Mouse (Mus musculus) brain, embryonic 14.5 days (tissue): ENCODE results near the gene Xkr8. TPM values are rescaled to one million over a fixed set of nuclear protein-coding genes. Genes with fewer than 3 reads are reported as not detected.
A peak's percentile ranks its signal among the peaks of the same experiment; 100 is the strongest.
"Not testable (repeated sequence)": the region's sequence is repeated elsewhere in the genome, so short reads cannot be mapped to it uniquely, and the experiment has no call there.

Source experiments
- DNase-seq: peaks from one replicate; pipeline ENCODE4 v3.0.0-alpha.2; 2011; ENCODE audit warnings: low read depth
- CTCF ChIP-seq: fragments of 200-500 bp; IDR thresholded peaks from 2 replicates; pipeline ENCODE4 v1.5.1; 2012; ENCODE audit warnings: inconsistent platforms, mild to moderate bottlenecking, moderate library complexity, borderline replicate concordance; ENCODE audit not compliant: insufficient read depth, insufficient read length; ENCODE audit errors: extremely low read depth
- POLR2A ChIP-seq: fragments of 200-500 bp; IDR thresholded peaks from 2 replicates; pipeline ENCODE4 v1.6.1; 2012; ENCODE audit warnings: mild to moderate bottlenecking, inconsistent platforms, borderline replicate concordance; ENCODE audit not compliant: poor library complexity, insufficient read depth, insufficient read length, severe bottlenecking; ENCODE audit errors: extremely low read depth
- polyA plus RNA-seq: library from polyadenylated mRNA; depleted of rRNA; stranded (reverse); fragments of >200 nt; gene quantifications from 2 replicates; pipeline ENCODE4 v1.2.3, GENCODE M21; 2012

Xkr8 gene
- polyA plus RNA-seq, 1 experiment = 6.6 TPM

DNA sequence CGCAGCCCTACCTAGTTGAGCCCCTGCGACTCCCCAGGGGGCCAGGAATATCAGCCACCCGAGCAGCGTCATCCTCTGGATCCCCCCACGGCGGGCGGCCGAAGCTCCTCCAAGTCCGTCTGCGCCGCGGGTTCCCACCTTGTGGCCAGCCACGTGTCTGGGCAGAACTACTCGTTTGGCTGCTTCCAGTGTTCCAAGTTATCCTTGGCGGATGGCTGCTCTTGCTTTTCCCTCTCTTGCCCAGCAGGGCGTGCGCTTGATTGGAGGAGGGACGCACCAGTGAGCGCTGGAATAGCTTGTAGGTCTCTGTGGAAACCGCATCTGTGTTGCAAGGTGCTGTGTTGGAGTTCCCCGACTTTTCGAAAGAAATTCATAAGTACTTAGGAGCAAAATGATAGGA lies 24.6 kb upstream of the Xkr8 start, which contains the start of gene Smpdl3b:
Smpdl3b (minus strand) TSS at position 279 of the 400 bp plus-strand sequence.
- TF ChIP-seq CTCF (peak; percentile 65), POLR2A (no peak)
- peak; percentile 88 for DNase-seq

DNA sequence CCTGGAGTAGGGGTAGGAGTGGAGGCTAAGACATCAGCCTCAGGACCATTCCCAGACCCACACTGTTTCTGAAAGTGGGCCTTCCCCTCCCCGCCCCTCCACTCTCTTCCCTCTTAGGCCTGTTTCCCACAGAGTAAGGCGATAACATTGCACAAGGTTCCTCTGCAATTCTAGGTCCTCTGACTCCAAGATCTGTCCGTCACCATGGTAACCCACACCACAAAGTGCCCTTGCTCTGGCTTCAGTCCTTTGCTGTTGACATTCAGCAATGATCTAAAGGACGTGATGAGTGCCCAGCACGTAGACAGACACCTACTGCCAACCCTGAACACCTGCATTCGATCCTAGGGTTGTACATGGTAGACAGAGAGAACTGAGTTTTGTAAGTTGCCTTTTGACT lies 20.6 kb upstream of the Xkr8 start:
- peak; percentile 14 for DNase-seq
- TF ChIP-seq POLR2A (no peak), CTCF (no peak)

DNA sequence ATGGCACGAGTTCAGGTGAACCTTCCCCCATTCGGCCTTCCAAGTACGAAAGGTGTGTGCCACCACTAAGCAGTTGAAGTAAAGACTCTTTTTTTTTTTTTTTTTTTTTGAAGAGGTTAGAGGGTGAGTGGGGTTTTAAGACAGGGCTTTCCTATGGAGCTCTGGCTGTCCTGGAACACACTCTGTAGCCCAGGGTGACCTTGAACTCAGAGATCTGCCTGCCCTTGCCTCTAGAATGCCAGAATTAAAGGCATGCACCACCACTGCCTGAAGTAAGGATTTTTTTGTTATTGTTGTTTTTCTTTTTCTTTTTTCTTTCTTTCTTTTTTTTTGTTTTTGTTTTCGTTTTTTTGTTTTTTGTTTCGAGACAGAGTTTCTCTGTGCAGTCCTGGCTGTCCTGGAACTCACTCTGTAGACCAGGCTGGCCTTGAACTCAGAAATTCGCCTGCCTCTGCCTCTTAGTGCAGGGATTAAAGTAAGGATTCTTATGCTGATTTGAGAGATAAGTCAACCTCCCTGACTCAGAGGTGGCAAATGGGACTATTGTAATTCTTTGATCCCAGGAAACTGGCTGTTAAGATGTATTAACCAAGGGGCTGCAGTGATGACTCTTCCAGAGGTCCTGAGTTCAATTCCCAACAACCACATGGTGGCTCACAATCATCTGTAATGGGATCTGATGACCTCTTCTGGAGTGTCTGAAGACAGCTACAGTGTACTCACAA lies 17.1 kb upstream of the Xkr8 start:
- DNase-seq = no peak
- TF ChIP-seq POLR2A (no peak), CTCF (no peak)

DNA sequence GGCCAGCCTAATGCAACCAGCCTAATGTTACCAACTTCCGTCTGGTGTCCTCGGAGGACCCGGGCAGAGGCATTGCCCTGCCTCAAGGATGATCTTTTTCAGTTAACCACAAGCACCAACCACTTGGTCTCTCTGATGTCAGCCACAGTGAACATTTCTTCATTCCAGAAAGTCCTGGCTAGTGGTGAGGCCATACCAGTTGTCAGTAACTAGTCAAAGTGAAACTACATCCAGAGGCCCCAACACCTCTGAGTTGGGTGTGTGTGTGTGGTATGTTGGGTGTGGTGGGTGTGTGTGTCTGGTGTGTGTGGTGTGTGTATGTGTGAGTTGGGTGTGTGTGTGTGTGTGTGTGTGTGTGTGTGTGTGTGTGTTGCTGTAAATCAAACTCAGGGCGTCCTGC lies 16.4 kb upstream of the Xkr8 start:
- no peak for DNase-seq
- TF ChIP-seq CTCF (no peak), POLR2A (no peak)

DNA sequence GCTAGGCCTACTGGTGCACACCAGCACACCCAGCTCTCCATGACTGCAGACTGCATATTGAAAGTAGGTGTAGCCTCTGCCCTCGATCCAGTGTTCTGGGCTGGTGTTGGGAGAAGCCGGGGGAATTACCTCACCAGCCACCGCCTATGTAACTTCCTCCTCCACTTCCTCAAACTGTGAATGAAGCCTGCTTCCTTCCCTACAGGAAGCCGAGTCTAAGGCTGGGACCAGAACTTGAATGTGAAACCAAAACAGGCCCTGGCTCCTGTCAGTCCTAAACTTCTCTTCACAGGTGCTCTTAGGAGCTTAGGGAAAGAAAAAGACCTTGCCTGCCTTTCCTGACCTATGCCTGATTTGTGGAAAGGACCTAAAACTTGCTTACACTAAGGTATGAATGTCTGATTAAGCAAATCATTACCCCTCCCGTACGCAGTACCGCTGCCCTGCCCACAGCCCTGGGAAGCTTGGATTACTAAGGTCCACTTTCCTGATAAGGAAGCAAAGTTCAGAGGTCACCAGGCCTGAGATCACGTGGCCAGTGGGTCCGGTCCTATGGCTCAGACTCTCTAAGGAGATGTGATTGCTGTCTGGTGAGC lies 15.4 kb upstream of the Xkr8 start:
- TF ChIP-seq POLR2A (no peak), CTCF (no peak)
- no peak for DNase-seq

DNA sequence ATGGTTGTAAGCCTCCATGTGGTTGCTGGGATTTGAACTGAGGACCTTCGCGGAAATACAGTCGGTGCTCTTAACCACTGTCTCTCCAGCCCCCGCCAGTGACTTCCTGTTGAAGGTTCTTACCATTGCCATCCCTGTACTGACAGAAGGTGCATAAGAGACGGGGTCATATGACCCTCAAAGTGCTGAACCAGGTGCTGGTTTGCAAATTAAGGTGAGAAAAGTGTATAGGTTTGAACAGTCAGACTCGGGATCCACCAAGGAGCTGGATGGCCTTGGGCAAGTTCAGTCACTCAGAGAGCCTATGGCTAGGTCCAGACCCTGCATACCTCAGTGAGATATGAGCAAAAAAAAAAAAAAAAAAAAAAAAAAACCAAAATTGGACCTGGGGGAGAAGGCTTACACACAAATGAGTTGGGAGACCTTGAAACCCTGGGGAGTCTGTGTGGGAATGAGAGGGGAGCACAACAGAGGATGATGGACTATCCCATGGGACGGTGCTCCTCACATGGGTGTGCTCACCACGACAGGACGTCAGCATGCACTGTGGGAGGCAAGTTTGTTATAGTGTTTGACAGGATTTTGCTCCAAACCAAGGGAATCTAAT lies 14.7 kb upstream of the Xkr8 start:
- DNase-seq = no peak
- no peak for TF ChIP-seq POLR2A
- TF ChIP-seq CTCF = no peak

DNA sequence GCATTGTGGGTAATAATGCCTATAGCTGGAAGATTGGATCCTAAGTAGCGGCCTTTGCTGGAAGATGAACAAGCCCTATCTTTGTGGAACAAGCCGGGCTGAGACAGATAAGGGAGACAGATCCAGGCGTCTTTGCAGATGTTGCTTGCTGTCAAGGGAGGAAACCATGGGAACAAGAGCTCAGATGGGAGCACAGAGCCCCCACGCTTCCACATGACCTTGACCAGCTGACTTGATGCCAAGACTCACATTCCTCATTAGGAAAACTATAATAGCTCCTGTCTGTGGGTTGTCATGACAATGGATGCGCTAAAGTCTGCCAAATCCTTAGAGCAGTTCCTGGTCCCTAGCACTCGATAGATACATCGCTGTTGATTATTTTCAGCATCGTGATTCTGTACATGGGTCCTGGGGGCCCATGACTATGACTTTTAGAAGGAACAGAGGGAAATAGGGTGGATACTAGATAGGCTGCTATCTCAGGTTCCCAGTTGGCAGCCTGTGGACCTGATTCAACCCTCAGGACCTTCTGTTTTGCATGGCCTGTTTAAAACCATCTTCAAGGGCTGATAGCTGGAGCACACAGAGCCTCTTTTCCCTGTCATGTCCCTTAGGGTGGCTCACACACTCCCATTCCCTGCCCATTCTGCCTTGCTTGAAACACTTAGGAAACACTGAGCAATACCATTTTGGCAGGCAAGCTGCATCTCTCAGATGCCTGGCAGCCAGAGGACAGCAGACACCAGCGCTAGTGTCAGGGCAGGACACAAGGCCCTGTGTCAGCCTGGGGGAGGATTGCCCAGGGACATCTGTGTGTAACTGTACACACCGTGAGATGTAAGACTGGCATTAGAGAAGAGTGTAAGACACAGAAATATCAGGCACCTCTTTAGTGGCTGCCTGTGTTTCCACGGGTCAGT lies 11.9 kb upstream of the Xkr8 start:
- peak; percentile 70 for DNase-seq
- no peak for TF ChIP-seq CTCF
- TF ChIP-seq POLR2A = no peak

DNA sequence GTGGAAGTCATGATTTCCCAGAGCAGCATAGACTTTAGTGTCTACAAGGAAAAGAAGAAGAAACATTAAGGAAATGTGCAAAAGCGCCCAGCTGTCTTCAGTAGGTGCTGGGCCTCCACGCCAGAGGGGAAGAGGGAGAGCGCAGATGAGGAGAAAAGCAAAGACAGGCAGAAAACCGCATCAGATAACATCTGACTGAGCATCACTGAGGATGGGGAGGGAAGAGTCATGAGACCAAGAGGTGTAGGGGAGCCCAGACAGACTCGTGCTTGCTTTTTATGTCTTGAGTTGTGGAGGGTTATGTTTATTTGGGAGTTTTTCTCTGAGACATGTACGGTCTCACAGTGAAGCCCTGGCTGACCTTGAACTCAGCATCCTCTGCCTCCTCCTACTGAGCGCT lies 9.1 kb upstream of the Xkr8 start:
- no peak for DNase-seq
- no peak for TF ChIP-seq CTCF
- TF ChIP-seq POLR2A = no peak

DNA sequence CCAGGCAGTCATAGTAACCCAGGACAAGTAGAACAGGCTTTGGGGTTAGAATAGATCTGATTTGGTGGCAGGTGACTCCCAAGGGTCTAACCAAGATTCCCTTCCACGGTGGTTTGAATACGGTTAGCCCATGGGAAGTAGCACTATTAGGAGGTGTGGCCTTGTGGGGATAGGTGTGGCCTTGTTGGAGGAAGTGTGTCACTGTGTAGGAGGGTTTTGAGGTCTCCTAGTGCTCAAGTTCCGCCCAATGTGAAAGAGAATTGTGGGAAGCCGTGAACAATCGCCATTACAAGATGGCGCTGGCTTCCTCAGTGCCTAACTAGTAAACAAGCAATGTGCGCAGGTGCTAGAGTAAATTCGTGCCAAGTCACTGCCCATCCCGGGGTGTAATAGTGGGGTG lies 4.8 kb upstream of the Xkr8 start:
- not testable (repeated sequence) for DNase-seq

DNA sequence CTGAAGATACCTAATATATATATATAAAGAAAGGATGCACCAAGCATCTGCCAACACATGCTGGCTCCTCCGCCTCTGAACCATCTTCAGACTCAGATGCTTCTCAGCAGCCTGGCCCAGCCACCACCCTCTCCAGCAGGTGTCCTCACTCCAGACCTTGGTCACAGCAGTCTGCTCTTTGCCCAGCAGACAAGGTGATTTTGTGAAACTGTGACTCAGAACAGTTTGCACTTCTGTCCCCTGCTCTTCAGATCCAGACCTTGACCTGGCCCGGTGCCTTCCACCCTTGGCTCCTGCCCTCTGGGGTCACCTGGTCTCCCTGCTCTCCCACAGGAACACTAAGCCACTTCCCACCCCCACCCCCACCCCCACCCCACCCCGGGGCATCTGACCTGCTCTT lies 3.5 kb upstream of the Xkr8 start:
- TF ChIP-seq POLR2A (no peak), CTCF (no peak)
- no peak for DNase-seq

DNA sequence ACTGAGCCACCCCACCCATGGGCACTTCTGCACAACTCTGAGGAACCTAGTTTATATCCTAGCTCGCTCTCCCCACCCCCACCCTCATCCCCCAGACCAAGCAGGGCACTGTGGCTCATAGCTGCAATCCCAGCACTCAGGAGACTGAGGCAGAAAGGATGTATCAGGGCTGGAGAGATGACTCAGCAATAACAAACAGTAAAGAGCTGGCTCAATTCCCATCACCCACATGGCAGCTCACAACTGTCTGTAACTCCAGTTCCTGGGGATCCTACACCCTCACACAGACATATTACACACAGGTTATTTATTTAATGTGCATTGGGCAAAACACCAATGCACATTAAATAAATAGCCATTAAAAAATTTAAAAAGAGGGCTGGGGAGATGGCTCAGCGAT lies 3.0 kb upstream of the Xkr8 start:
- no peak for DNase-seq

DNA sequence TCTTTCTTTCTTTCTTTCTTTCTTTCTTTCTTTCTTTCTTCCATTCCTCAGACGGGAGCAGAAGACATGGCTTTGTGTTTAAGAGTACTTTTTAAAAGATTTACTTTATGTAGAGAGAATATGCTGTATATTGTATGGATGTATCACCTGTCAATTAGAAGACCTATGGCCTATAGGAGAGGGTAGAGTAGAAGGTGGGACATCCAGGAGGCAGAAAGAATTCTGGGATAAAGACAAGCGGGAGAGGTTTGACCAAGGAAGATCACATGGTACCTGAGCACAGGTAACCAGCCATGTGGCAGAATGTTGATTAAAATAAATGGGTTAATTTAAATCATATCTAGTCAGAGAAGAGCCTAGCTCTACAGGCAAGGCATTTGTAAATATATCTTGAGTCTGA lies 2.4 kb upstream of the Xkr8 start:
- no peak for DNase-seq
- TF ChIP-seq CTCF (no peak), POLR2A (no peak)

More for the DNA sequence above, 3.0 kb upstream of the Xkr8 start:
- TF ChIP-seq CTCF = no peak
- TF ChIP-seq POLR2A = no peak
